Mouse (Mus musculus) urinary bladder, postnatal 14 days (tissue): ENCODE measurements around the gene Olfr976.
"Not testable (repeated sequence)": the region's sequence is repeated elsewhere in the genome, so short reads cannot be mapped to it uniquely, and the experiment has no call there.

Source experiments
- DNase-seq: peaks from one replicate; pipeline ENCODE4 v3.0.0; 2021; ENCODE audit warnings: low spot score

Gene Olfr976

GRCm38 (mm10) chr9:39961033-39961432 lies at the start of gene Olfr976:
Gene Olfr976 (minus strand): TSS chr9:39961133.
- not testable (repeated sequence) for DNase-seq

- no peak for DNase-seq
These were observed 48.5 kb upstream of the Olfr976 start, which contains the start of gene Olfr980 for GRCm38 (mm10) chr9:40009482-40009881. Gene Olfr980 (minus strand): TSS chr9:40009582.

- DNase-seq = no peak
These were observed 42.4 kb upstream of the Olfr976 start, which contains the start of gene Olfr979 for GRCm38 (mm10) chr9:40003365-40003764. Gene Olfr979 (minus strand): TSS chr9:40003465.

- no peak for DNase-seq
These were observed 30.9 kb upstream of the Olfr976 start, which contains the start of gene Olfr978 for GRCm38 (mm10) chr9:39991813-39992212. Gene Olfr978 (plus strand): TSS chr9:39992113.

GRCm38 (mm10) chr9:39976581-39977145 lies 15.7 kb upstream of the Olfr976 start:
- DNase-seq = not testable (repeated sequence)

GRCm38 (mm10) chr9:39951946-39952345 lies 9.0 kb downstream of the Olfr976 start, which contains the start of gene Olfr975:
Gene Olfr975 (minus strand): TSS chr9:39952046.
- DNase-seq = no peak

- DNase-seq = no peak
These were observed 23.7 kb downstream of the Olfr976 start, which contains the start of gene Olfr974 for GRCm38 (mm10) chr9:39937201-39937600. Gene Olfr974 (plus strand): TSS chr9:39937501.

- DNase-seq = not testable (repeated sequence)
These were observed 32.1 kb downstream of the Olfr976 start for GRCm38 (mm10) chr9:39928837-39929236.

GRCm38 (mm10) chr9:39927975-39928836 lies 32.7 kb downstream of the Olfr976 start:
- DNase-seq = not testable (repeated sequence)

- DNase-seq = no peak
These were observed 51.0 kb downstream of the Olfr976 start for GRCm38 (mm10) chr9:39909939-39910338.

- DNase-seq = no peak
These were observed 53.9 kb downstream of the Olfr976 start, which contains the start of gene Olfr229 for GRCm38 (mm10) chr9:39907036-39907435. Gene Olfr229 (plus strand): TSS chr9:39907336.

GRCm38 (mm10) chr9:39905106-39905505 lies 55.8 kb downstream of the Olfr976 start:
- no peak for DNase-seq
